Mouse (Mus musculus): ENCODE results near the gene Itpr3. TPM values are rescaled to one million over a fixed set of nuclear protein-coding genes. Genes with fewer than 3 reads are reported as not detected.
A peak's percentile ranks its signal among the peaks of the same experiment; 100 is the strongest.

Gene Itpr3
- polyA plus RNA-seq, 1 experiment from 2014 or later = 0.79 TPM

GRCm38 (mm10) chr17:27134715-27135114, 77.6 kb downstream of the Itpr3 start:
- Histone ChIP-seq H3K27ac (replicated peaks) (no peak overlapping the region), H3K9ac (no peak overlapping the region), H3K4me3 (no peak overlapping the region), H3K4me1 (replicated peaks) (peaks cover 65% of the 10 kb centered on the region), H3K9me3 (no peaks in the 10 kb centered on the region), H3K27me3 (no peaks in the 10 kb centered on the region), H3K36me3 (no peaks in the 10 kb centered on the region), H3K4me2 (no peak overlapping the region)
- ATAC-seq (ENCODE audit: low FRiP score, low read depth) = no peak
- WGBS = 32% methylated on average over 3 of the region's 3 CpGs

GRCm38 (mm10) chr17:27138396-27138795, 81.3 kb downstream of the Itpr3 start:
- H3K4me1 ChIP-seq (replicated peaks) = peaks cover 44% of the 10 kb centered on the region
- ATAC-seq (ENCODE audit: low FRiP score, low read depth) = no peak
- H3K4me2 ChIP-seq = no peak overlapping the region
- no peak overlapping the region for H3K9ac ChIP-seq
- WGBS = 47% methylated on average over 9 of the region's 9 CpGs
- no peak overlapping the region for H3K27ac ChIP-seq (replicated peaks)
- no peaks in the 10 kb centered on the region for H3K9me3 ChIP-seq
- no peaks in the 10 kb centered on the region for H3K27me3 ChIP-seq
- no peak overlapping the region for H3K4me3 ChIP-seq
- H3K36me3 ChIP-seq = no peaks in the 10 kb centered on the region

GRCm38 (mm10) chr17:27139304-27139703, 82.2 kb downstream of the Itpr3 start:
- Histone ChIP-seq H3K27me3 (no peaks in the 10 kb centered on the region), H3K4me1 (replicated peaks) (peaks cover 45% of the 10 kb centered on the region), H3K9ac (no peak overlapping the region), H3K4me3 (no peak overlapping the region), H3K4me2 (no peak overlapping the region), H3K36me3 (no peaks in the 10 kb centered on the region), H3K27ac (replicated peaks) (peak overlapping the region; percentile 61), H3K9me3 (no peaks in the 10 kb centered on the region)
- ATAC-seq (ENCODE audit: low FRiP score, low read depth) = no peak
- WGBS = 43% methylated on average over 7 of the region's 7 CpGs

GRCm38 (mm10) chr17:27140262-27140661, 83.2 kb downstream of the Itpr3 start:
- Histone ChIP-seq H3K27me3 (no peaks in the 10 kb centered on the region), H3K4me1 (replicated peaks) (peaks cover 41% of the 10 kb centered on the region), H3K9ac (0 out of 2 replicates have a peak overlapping the region, but pooled peaks have one; percentile 13), H3K27ac (replicated peaks) (peak overlapping the region; percentile 61), H3K4me3 (no peak overlapping the region), H3K4me2 (no peak overlapping the region), H3K36me3 (no peaks in the 10 kb centered on the region), H3K9me3 (no peaks in the 10 kb centered on the region)
- no peak for ATAC-seq (ENCODE audit: low FRiP score, low read depth)
- 32% methylated on average over 9 of the region's 9 CpGs for WGBS

GRCm38 (mm10) chr17:27141971-27142450, 84.9 kb downstream of the Itpr3 start:
- no peaks in the 10 kb centered on the region for H3K27me3 ChIP-seq
- H3K4me2 ChIP-seq = no peak overlapping the region
- peaks cover 56% of the 10 kb centered on the region for H3K4me1 ChIP-seq (replicated peaks)
- H3K9ac ChIP-seq = no peak overlapping the region
- no peaks in the 10 kb centered on the region for H3K9me3 ChIP-seq
- 42% methylated on average over 10 of the region's 10 CpGs for WGBS
- no peak for ATAC-seq (ENCODE audit: low FRiP score, low read depth)
- no peak overlapping the region for H3K27ac ChIP-seq (replicated peaks)
- H3K4me3 ChIP-seq = no peak overlapping the region
- no peaks in the 10 kb centered on the region for H3K36me3 ChIP-seq

- WGBS = 73% methylated on average over 4 of the region's 4 CpGs
- Histone ChIP-seq H3K9ac (no peak overlapping the region), H3K27me3 (no peaks in the 10 kb centered on the region), H3K4me2 (no peak overlapping the region), H3K27ac (replicated peaks) (no peak overlapping the region), H3K4me1 (replicated peaks) (peaks cover 54% of the 10 kb centered on the region), H3K9me3 (no peaks in the 10 kb centered on the region), H3K4me3 (no peak overlapping the region), H3K36me3 (no peaks in the 10 kb centered on the region)
- no peak for ATAC-seq (ENCODE audit: low FRiP score, low read depth)
These were observed 87.0 kb downstream of the Itpr3 start for GRCm38 (mm10) chr17:27144152-27144551.

GRCm38 (mm10) chr17:27146323-27146923, 89.3 kb downstream of the Itpr3 start:
- H3K27me3 ChIP-seq = no peaks in the 10 kb centered on the region
- H3K4me3 ChIP-seq = no peak overlapping the region
- ATAC-seq (ENCODE audit: low FRiP score, low read depth) = no peak
- 16% methylated on average over 8 of the region's 8 CpGs for WGBS
- H3K4me2 ChIP-seq = no peak overlapping the region
- no peaks in the 10 kb centered on the region for H3K9me3 ChIP-seq
- 0 out of 2 replicates have a peak overlapping the region, but pooled peaks have one; percentile 10 for H3K27ac ChIP-seq (replicated peaks)
- peaks cover 52% of the 10 kb centered on the region for H3K4me1 ChIP-seq (replicated peaks)
- H3K36me3 ChIP-seq = no peaks in the 10 kb centered on the region
- H3K9ac ChIP-seq = no peak overlapping the region

- Histone ChIP-seq H3K27ac (replicated peaks) (peak overlapping the region; percentile 22; the same call in 1 of the 2 replicates), H3K9me3 (no peaks in the 10 kb centered on the region), H3K4me1 (replicated peaks) (peaks cover 53% of the 10 kb centered on the region), H3K36me3 (no peaks in the 10 kb centered on the region), H3K27me3 (no peaks in the 10 kb centered on the region), H3K4me2 (no peak overlapping the region), H3K9ac (no peak overlapping the region), H3K4me3 (no peak overlapping the region)
- 53% methylated on average over 7 of the region's 7 CpGs for WGBS
- ATAC-seq (ENCODE audit: low FRiP score, low read depth) = no peak
These were observed 93.8 kb downstream of the Itpr3 start for GRCm38 (mm10) chr17:27150871-27151270.

- no peak overlapping the region for H3K4me3 ChIP-seq
- H3K4me1 ChIP-seq (replicated peaks) = peaks cover 47% of the 10 kb centered on the region
- H3K9me3 ChIP-seq = no peaks in the 10 kb centered on the region
- H3K4me2 ChIP-seq = no peak overlapping the region
- H3K27ac ChIP-seq (replicated peaks) = no peak overlapping the region
- WGBS = 75% methylated on average over 8 of the region's 8 CpGs
- H3K9ac ChIP-seq = no peak overlapping the region
- no peak for ATAC-seq (ENCODE audit: low FRiP score, low read depth)
- H3K36me3 ChIP-seq = no peaks in the 10 kb centered on the region
- no peaks in the 10 kb centered on the region for H3K27me3 ChIP-seq
These were observed 94.3 kb downstream of the Itpr3 start for GRCm38 (mm10) chr17:27151411-27151810.

- H3K36me3 ChIP-seq = no peaks in the 10 kb centered on the region
- no peaks in the 10 kb centered on the region for H3K9me3 ChIP-seq
- no peak overlapping the region for H3K4me3 ChIP-seq
- H3K27ac ChIP-seq (replicated peaks) = no peak overlapping the region
- WGBS = 58% methylated on average over 8 of the region's 8 CpGs
- H3K4me1 ChIP-seq (replicated peaks) = peaks cover 41% of the 10 kb centered on the region
- H3K9ac ChIP-seq = no peak overlapping the region
- no peak overlapping the region for H3K4me2 ChIP-seq
- no peak for ATAC-seq (ENCODE audit: low FRiP score, low read depth)
- H3K27me3 ChIP-seq = no peaks in the 10 kb centered on the region
These were observed 96.0 kb downstream of the Itpr3 start for GRCm38 (mm10) chr17:27152976-27153723.

- Histone ChIP-seq H3K27ac (replicated peaks) (no peak overlapping the region; the same call in 1 of the 2 replicates), H3K9me3 (no peaks in the 10 kb centered on the region), H3K4me2 (no peak overlapping the region), H3K36me3 (no peaks in the 10 kb centered on the region), H3K4me3 (no peak overlapping the region), H3K4me1 (replicated peaks) (peaks cover 35% of the 10 kb centered on the region), H3K9ac (no peak overlapping the region), H3K27me3 (no peaks in the 10 kb centered on the region)
- no peak for ATAC-seq (ENCODE audit: low FRiP score, low read depth)
- 57% methylated on average over 9 of the region's 9 CpGs for WGBS
These were observed 96.7 kb downstream of the Itpr3 start for GRCm38 (mm10) chr17:27153773-27154193.

- WGBS = 85% methylated on average over 14 of the region's 14 CpGs
- no peaks in the 10 kb centered on the region for H3K27me3 ChIP-seq
- no peak for ATAC-seq (ENCODE audit: low FRiP score, low read depth)
- H3K27ac ChIP-seq (replicated peaks) = no peak overlapping the region; the same call in 1 of the 2 replicates
- no peaks in the 10 kb centered on the region for H3K9me3 ChIP-seq
- H3K36me3 ChIP-seq = no peaks in the 10 kb centered on the region
- peaks cover 30% of the 10 kb centered on the region for H3K4me1 ChIP-seq (replicated peaks)
- no peak overlapping the region for H3K9ac ChIP-seq
- H3K4me2 ChIP-seq = no peak overlapping the region
- H3K4me3 ChIP-seq = no peak overlapping the region
These were observed 97.2 kb downstream of the Itpr3 start for GRCm38 (mm10) chr17:27154256-27154655.
